Mouse (Mus musculus) CH12.LX (cell line): ENCODE data around the gene 2700081O15Rik. TPM values are rescaled to one million over a fixed set of nuclear protein-coding genes. Genes with fewer than 3 reads are reported as not detected.

ENCODE experiments used
- DNase-seq: peaks from one replicate; pipeline ENCODE4 v3.0.0-alpha.2; 2013; ENCODE audit errors: extremely low read depth
- H3K27ac ChIP-seq: 2 replicates; pipeline ENCODE4 v1.5.1; 2012; ENCODE audit warnings: low read depth, mild to moderate bottlenecking, control low read depth, moderate library complexity; ENCODE audit not compliant: insufficient read depth
- H3K27me3 ChIP-seq: replicated peaks from 2 replicates; pipeline ENCODE3; 2012; ENCODE audit warnings: inconsistent platforms
- H3K36me3 ChIP-seq, 2 experiments: replicated peaks in 1 of 2; 2 replicates each; pipeline versions ENCODE3 to v1.6.1; 2012; ENCODE audit warnings: inconsistent platforms in 1 of 2, low read length in 1 of 2, mild to moderate bottlenecking in 1 of 2, mixed read lengths in 1 of 2, moderate library complexity in 1 of 2; ENCODE audit not compliant: control insufficient read depth in 1 of 2, insufficient read depth in 1 of 2
- H3K4me1 ChIP-seq, 2 experiments: 2 replicates each; pipeline ENCODE4 v1.6.1; 2012; ENCODE audit warnings: inconsistent platforms in 1 of 2, moderate library complexity in 1 of 2; ENCODE audit not compliant: insufficient read depth in 2 of 2, control insufficient read depth in 1 of 2
- H3K4me2 ChIP-seq: 2 replicates; pipeline ENCODE4 v1.6.1; 2012; ENCODE audit warnings: low read depth, mild to moderate bottlenecking, control low read depth; ENCODE audit not compliant: poor library complexity, insufficient read depth, severe bottlenecking
- H3K4me3 ChIP-seq, 3 experiments: fragments of 150-350 bp in 1 of 3; sonication (generic) in 1 of 3; replicated peaks in 1 of 3; 2 replicates each; pipeline versions ENCODE3 to v1.5.1; 2011 to 2012; ENCODE audit warnings: low read depth in 2 of 3, low read length in 2 of 3, mild to moderate bottlenecking in 2 of 3, moderate library complexity in 2 of 3, control low read depth in 1 of 3, improper control_type of control experiment in 1 of 3, inconsistent platforms in 1 of 3, mixed read lengths in 1 of 3; ENCODE audit not compliant: poor library complexity in 1 of 3
- H3K79me2 ChIP-seq: replicated peaks from 2 replicates; pipeline ENCODE4 v1.6.1; 2012; ENCODE audit warnings: mild to moderate bottlenecking, moderate library complexity; ENCODE audit not compliant: control insufficient read depth, poor library complexity, insufficient read depth, severe bottlenecking; ENCODE audit errors: extremely low read depth
- H3K9ac ChIP-seq: 2 replicates; pipeline ENCODE4 v1.6.1; 2012; ENCODE audit warnings: low read depth, mild to moderate bottlenecking, control low read depth, moderate library complexity; ENCODE audit not compliant: insufficient read depth
- H3K9me3 ChIP-seq: replicated peaks from 2 replicates; pipeline ENCODE3; 2012; ENCODE audit warnings: low read length, inconsistent platforms, mixed read lengths
- CHD1 ChIP-seq: IDR thresholded peaks from 2 replicates; pipeline ENCODE4 v1.6.1; 2012; ENCODE audit warnings: low read depth, low read length, improper control_type of control experiment, inconsistent platforms
- CHD2 ChIP-seq: IDR thresholded peaks from 2 replicates; pipeline ENCODE4 v1.6.1; 2011; ENCODE audit warnings: low read length, improper control_type of control experiment
- E2F4 ChIP-seq: IDR thresholded peaks from 2 replicates; pipeline ENCODE4 v1.6.1; 2011; ENCODE audit warnings: low read depth, low read length, improper control_type of control experiment; ENCODE audit not compliant: insufficient replicate concordance
- ELF1 ChIP-seq: IDR thresholded peaks from 2 replicates; pipeline ENCODE4 v1.6.1; 2014; ENCODE audit warnings: low read depth, mild to moderate bottlenecking, inconsistent platforms, low read length, improper control_type of control experiment
- EP300 ChIP-seq: IDR thresholded peaks from 2 replicates; pipeline ENCODE4 v1.6.1; 2011; ENCODE audit warnings: low read length, improper control_type of control experiment
- GABPA ChIP-seq: IDR thresholded peaks from 2 replicates; pipeline ENCODE4 v1.6.1; 2012; ENCODE audit warnings: low read depth, low read length, improper control_type of control experiment, inconsistent platforms; ENCODE audit not compliant: insufficient replicate concordance
- IRF4 ChIP-seq: IDR thresholded peaks from 2 replicates; pipeline ENCODE4 v1.6.1; 2014; ENCODE audit warnings: low read depth, mild to moderate bottlenecking, inconsistent platforms, low read length, improper control_type of control experiment
- JUN ChIP-seq: IDR thresholded peaks from 2 replicates; pipeline ENCODE4 v1.6.1; 2011; ENCODE audit warnings: low read depth, mild to moderate bottlenecking, low read length, improper control_type of control experiment, moderate library complexity; ENCODE audit not compliant: insufficient read depth
- JUND ChIP-seq: conservative IDR thresholded peaks from 2 replicates; pipeline ENCODE4 v1.6.1; 2011; ENCODE audit warnings: low read depth, low read length, improper control_type of control experiment
- KAT2A ChIP-seq: IDR thresholded peaks from 2 replicates; pipeline ENCODE4 v1.6.1; 2012; ENCODE audit warnings: low read length, improper control_type of control experiment, inconsistent platforms; ENCODE audit not compliant: insufficient replicate concordance
- MAFK ChIP-seq: IDR thresholded peaks from 2 replicates; pipeline ENCODE4 v1.6.1; 2011; ENCODE audit warnings: low read length, improper control_type of control experiment; ENCODE audit not compliant: insufficient replicate concordance
- MAX ChIP-seq: IDR thresholded peaks from 2 replicates; pipeline ENCODE4 v1.6.1; 2011; ENCODE audit warnings: low read length, improper control_type of control experiment
- MAZ ChIP-seq: IDR thresholded peaks from 2 replicates; pipeline ENCODE4 v1.6.1; 2012; ENCODE audit warnings: low read depth, mild to moderate bottlenecking, inconsistent platforms, low read length, improper control_type of control experiment, moderate library complexity
- MEF2A ChIP-seq: IDR thresholded peaks from 2 replicates; pipeline ENCODE4 v1.6.1; 2014; ENCODE audit warnings: low read depth, mild to moderate bottlenecking, inconsistent platforms, low read length, improper control_type of control experiment, borderline replicate concordance
- MXI1 ChIP-seq: IDR thresholded peaks from 2 replicates; pipeline ENCODE4 v1.6.1; 2011; ENCODE audit warnings: mild to moderate bottlenecking, low read depth, low read length, improper control_type of control experiment
- MYC ChIP-seq: IDR thresholded peaks from 2 replicates; pipeline ENCODE4 v1.6.1; 2011; ENCODE audit warnings: low read depth, mild to moderate bottlenecking, improper control_type of control experiment, low read length
- NELFE ChIP-seq: IDR thresholded peaks from 2 replicates; pipeline ENCODE4 v1.6.1; 2011; ENCODE audit warnings: low read depth, low read length, improper control_type of control experiment
- PAX5 ChIP-seq: IDR thresholded peaks from 2 replicates; pipeline ENCODE4 v1.6.1; 2012; ENCODE audit warnings: low read length, inconsistent platforms, mixed read lengths
- POLR2A ChIP-seq: IDR thresholded peaks from 2 replicates; pipeline ENCODE4 v1.6.1; 2011; ENCODE audit warnings: low read depth, mild to moderate bottlenecking, improper control_type of control experiment, low read length
- POLR2AphosphoS2 ChIP-seq: IDR thresholded peaks from 2 replicates; pipeline ENCODE4 v1.6.1; 2011; ENCODE audit warnings: low read depth, low read length, improper control_type of control experiment
- SMC3 ChIP-seq: IDR thresholded peaks from 2 replicates; pipeline ENCODE4 v1.6.1; 2011; ENCODE audit warnings: low read depth, low read length, improper control_type of control experiment
- TCF12 ChIP-seq: IDR thresholded peaks from 2 replicates; pipeline ENCODE4 v1.6.1; 2014; ENCODE audit warnings: low read depth, mild to moderate bottlenecking, inconsistent platforms, low read length, improper control_type of control experiment
- USF2 ChIP-seq: conservative IDR thresholded peaks from 2 replicates; pipeline ENCODE4 v1.6.1; 2011; ENCODE audit warnings: low read depth, low read length, improper control_type of control experiment
- ZC3H11A ChIP-seq: IDR thresholded peaks from 2 replicates; pipeline ENCODE4 v1.6.1; 2012; ENCODE audit warnings: low read depth, mild to moderate bottlenecking, inconsistent platforms, low read length, improper control_type of control experiment
- ZKSCAN1 ChIP-seq: IDR thresholded peaks from 2 replicates; pipeline ENCODE4 v1.6.1; 2012; ENCODE audit warnings: low read depth, inconsistent platforms, low read length, improper control_type of control experiment, borderline replicate concordance
- ZNF384 ChIP-seq: IDR thresholded peaks from 2 replicates; pipeline ENCODE4 v1.6.1; 2012; ENCODE audit warnings: low read depth, low read length, improper control_type of control experiment, inconsistent platforms
- dilution Hi-C: fragments of 300-500 bp; cut with MboI; formaldehyde crosslinking; loops from 2 replicates; pipeline ENCODE4 v1.14.3; 2020; ENCODE audit warnings: low sequenced_read_pairs; ENCODE audit not compliant: extremely low pct_unique_long_range_greater_than_20kb, extremely low pct_ligation_motif_present
- in situ Hi-C: fragments of 300-500 bp; cut with MboI; formaldehyde crosslinking; loops from 3 replicates; pipeline ENCODE4 v1.14.3; 2019; ENCODE audit warnings: low sequenced_read_pairs, low pct_ligation_motif_present, low pct_unique_long_range_greater_than_20kb, mixed read lengths
- polyA plus RNA-seq: library from polyadenylated mRNA; unstranded; fragments of >175 nt; gene quantifications from 2 replicates; pipeline ENCODE4 v1.2.1, GENCODE M21; 2012; ENCODE audit warnings: low read depth; ENCODE audit not compliant: insufficient read length
- total RNA-seq, 2 experiments: library from RNA; depleted of rRNA; stranded (reverse); fragments of 300-350 nt in 1 of 2; fragments of >200 nt in 1 of 2; gene quantifications; 2 replicates each; pipeline ENCODE4 v1.2.3; 2012 to 2014

Gene 2700081O15Rik
- total and polyA plus RNA-seq, 3 experiments, result 7.2 to 12.3 (median 9.8) TPM

DNA sequence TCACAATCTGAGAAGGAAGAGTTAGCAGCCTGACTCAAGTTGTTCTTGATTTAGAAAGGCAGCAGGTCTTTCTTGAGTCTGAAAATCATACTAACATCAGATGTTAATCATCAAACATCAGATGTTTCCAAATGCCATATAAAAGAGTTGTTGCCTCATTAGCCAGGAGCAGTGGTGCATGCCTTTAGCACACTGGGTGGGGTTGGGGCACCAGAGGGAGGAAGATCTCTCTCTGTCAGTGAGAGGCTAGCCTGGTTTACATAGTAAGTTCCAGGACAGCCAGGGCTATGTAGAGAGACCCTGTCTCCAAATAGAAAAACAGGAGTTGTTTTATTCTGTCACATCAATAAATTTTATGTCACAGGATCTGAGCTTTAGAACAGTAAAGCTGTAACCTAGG lies 41.5 kb downstream of the 2700081O15Rik start:
- peaks cover 0 to 38% of the 10 kb centered on the region in 2 experiments; a peak in 2 of 4 replicates for H3K4me1 ChIP-seq
- in situ Hi-C loops, result no loop called here
- H3K79me2 ChIP-seq, result peaks cover 10% of the 10 kb centered on the region
- H3K27ac ChIP-seq, result no peak overlapping the region
- no peaks in the 10 kb centered on the region for H3K9me3 ChIP-seq
- no peaks in the 10 kb centered on the region for H3K27me3 ChIP-seq
- no peak overlapping the region for H3K4me3 ChIP-seq
- no peak for DNase-seq
- TF ChIP-seq IRF4, result no peak
- TF ChIP-seq CHD2, result no peak
- no peak for TF ChIP-seq JUN
- TF ChIP-seq JUND, result no peak
- no peak for TF ChIP-seq POLR2AphosphoS2
- no peak for TF ChIP-seq MAFK
- TF ChIP-seq EP300, result no peak
- no peak for TF ChIP-seq KAT2A
- TF ChIP-seq CHD1, result no peak
- no peak for TF ChIP-seq MAX
- TF ChIP-seq SMC3, result no peak
- TF ChIP-seq MYC, result no peak
- TF ChIP-seq ZNF384, result no peak
- no peak for TF ChIP-seq MAZ
- no peak for TF ChIP-seq GABPA
- peaks cover 5 to 51% of the 10 kb centered on the region in 2 experiments for H3K36me3 ChIP-seq
- no peak overlapping the region for H3K9ac ChIP-seq
- dilution Hi-C loops, result no loop called here
- no peak overlapping the region for H3K4me2 ChIP-seq

- Histone ChIP-seq H3K36me3 (peaks cover 5 to 52% of the 10 kb centered on the region in 2 experiments), H3K27ac (no peak overlapping the region), H3K79me2 (peaks cover 10% of the 10 kb centered on the region), H3K4me3 (no peak overlapping the region), H3K27me3 (no peaks in the 10 kb centered on the region), H3K9ac (no peak overlapping the region), H3K4me1 (peaks cover 0 to 38% of the 10 kb centered on the region in 2 experiments; a peak in 2 of 4 replicates), H3K9me3 (no peaks in the 10 kb centered on the region), H3K4me2 (no peak overlapping the region)
- DNase-seq, result no peak
- dilution Hi-C loops (no loop called here), in situ Hi-C loops (no loop called here)
- TF ChIP-seq ZKSCAN1 (no peak), SMC3 (no peak), ZNF384 (no peak), MXI1 (no peak), E2F4 (no peak), CHD1 (no peak), PAX5 (no peak), IRF4 (no peak), TCF12 (no peak), POLR2AphosphoS2 (no peak), POLR2A (no peak), ZC3H11A (no peak), MEF2A (no peak), ELF1 (no peak), MAFK (no peak), MAX (no peak), USF2 (no peak), NELFE (no peak)
Observed at GRCm38 (mm10) chr19:7459370-7459769, 41.9 kb downstream of the 2700081O15Rik start.
